Mouse (Mus musculus): ENCODE data around the gene Gm33543.

GRCm38 (mm10) chr10:95843878-95844277 is 1.1 kb upstream of the Gm33543 start:
- TF ChIP-seq GATA1 (IDR thresholded peaks at IDR 0.05; ENCODE audit: low read depth, low read length) (no peak), MAX (IDR thresholded peaks at IDR 0.05; ENCODE audit: low read length) (no peak), CTCF (IDR thresholded peaks at IDR 0.05 in 2 of 3, conservative IDR thresholded peaks at IDR 0.05 in 1 of 3; ENCODE audit: control insufficient read depth in 1 of 3, insufficient read depth in 1 of 3, low read depth in 2 of 3, low read length in 3 of 3, poor library complexity in 1 of 3, severe bottlenecking in 1 of 3) (no peak)

Data from MEL (cell line).